Mouse (Mus musculus) thymus, postnatal 0 days (tissue): ENCODE results near the gene Stat5a. TPM values are rescaled to one million over a fixed set of nuclear protein-coding genes. Genes with fewer than 3 reads are reported as not detected.

Experiments
- DNase-seq: peaks from one replicate; pipeline ENCODE4 v3.0.0-alpha.2; 2015; ENCODE audit warnings: low spot score
- polyA plus RNA-seq: library from polyadenylated mRNA; unstranded; fragments of >200 nt; fragmentation: Nextera tagmentation; extraction: Ambion mirVana; gene quantifications from 2 replicates; pipeline ENCODE4 v1.2.1, GENCODE M21; 2015

The Stat5a gene
- polyA plus RNA-seq, 1 experiment from 2014 or later, result 61.2 TPM

DNA sequence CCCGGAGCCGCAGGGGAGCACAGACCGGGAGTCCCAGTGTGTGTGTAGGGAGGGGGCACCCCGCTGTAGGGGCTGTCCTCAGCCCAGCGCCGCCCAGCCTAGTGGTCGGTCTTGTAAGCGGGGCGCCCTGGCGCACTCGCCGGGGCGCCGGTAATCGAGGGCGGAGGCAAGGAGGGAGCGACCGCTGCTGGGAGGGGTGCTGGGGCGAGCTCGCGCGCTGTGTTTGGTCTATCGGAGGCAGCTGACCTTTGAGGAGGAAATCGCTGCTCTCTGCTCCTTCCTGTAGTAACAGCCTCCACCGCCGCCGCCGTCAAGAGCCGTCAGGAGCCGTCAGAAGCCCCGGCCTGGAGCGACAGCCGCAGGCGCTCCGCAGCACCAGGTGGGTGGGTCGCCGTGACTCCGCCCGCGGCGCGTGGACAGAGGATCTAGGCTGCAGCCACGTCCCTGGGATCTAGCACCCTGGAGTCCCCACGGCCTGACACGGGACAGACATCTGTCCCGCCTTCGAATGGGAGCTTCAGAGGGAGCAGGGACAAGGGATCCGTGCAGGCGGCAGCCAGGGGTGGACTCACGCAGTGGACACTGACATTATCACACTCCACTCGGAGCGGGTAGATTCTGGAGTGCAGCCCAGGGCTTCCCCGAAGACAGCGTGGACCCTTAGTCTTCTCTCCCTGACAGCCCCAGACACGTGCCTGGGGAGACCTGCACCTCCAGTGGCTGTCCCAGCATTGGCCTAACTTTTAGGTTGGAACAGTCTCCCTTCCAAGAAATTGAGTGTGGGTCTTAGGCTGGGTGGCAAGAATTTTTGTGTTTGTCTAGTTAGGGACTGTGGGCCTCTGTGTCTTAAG, 1.3 kb downstream of the Stat5a start:
- DNase-seq, result peak; percentile 90

DNA sequence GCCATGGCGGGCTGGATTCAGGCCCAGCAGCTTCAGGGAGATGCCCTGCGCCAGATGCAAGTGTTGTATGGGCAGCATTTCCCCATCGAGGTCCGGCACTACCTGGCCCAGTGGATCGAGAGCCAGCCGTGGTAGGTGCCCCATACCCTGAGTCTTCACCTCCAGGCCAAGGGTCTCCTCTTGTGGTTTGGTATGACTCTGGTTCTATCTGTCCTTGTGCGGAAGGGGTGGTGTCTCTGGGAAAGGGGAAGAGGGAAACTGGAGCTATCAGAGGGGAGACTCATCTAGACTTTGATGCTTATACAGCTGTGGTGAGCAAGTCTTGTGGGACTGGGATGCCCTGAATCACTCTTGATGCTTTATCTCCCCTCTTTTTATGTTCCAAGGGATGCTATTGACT, 2.2 kb downstream of the Stat5a start:
- DNase-seq, result no peak

DNA sequence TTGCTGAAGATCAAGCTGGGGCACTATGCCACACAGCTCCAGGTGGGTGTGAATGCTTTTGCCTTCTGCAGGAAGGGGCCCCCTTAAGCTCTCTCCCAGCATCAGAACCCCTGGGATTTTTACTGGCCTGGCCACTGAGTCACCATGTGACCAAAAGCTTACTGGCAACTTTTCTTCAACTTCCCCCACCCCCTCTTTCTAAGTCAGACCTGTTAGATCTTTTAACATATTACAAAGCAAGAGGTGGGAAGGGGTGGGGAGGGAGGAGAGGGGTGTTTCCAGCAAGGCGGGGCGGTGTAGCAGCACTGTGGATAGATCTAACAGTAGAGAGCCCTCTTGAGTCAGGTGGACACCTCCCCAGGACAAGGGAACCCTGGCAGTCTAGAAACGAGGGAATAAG, 2.7 kb downstream of the Stat5a start:
- peak; percentile 21 for DNase-seq

DNA sequence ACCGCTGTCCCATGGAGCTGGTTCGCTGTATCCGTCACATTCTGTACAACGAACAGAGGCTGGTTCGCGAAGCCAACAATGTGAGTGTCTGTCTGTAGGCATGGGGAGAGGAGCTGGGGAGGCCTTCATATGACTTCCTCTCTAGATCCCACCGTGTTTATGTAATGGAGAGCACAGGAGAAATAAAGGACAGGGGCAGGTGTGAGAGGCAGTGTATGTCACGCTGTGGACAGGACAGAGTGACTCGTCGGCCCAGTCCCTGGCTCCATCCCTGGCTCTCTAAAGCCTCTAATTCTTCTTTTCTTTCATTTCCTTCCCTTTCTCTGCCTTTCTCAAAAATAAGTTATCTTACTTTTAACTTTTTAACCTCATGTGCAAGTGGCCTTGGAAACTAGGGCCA, 4.0 kb downstream of the Stat5a start:
- no peak for DNase-seq

DNA sequence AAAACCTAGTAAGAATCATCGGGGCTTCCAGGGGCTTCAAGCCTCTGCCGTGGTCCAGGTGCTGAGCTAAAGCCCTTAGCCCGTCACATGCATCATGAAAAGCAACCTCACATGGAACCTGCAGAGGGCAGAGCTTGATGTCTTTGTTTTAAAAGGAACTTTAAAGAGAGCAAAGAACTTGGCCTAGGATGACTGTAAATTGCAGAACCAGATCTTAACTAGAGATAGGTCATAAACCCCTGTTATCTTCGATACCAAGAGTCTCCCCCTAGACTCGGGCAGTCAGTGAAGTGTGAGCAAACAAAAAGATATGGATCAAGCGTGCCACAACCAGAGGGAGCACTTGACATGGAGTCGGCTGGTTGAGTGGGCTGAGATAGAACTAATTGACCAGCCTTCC, 6.5 kb downstream of the Stat5a start:
- DNase-seq, result peak; percentile 42

DNA sequence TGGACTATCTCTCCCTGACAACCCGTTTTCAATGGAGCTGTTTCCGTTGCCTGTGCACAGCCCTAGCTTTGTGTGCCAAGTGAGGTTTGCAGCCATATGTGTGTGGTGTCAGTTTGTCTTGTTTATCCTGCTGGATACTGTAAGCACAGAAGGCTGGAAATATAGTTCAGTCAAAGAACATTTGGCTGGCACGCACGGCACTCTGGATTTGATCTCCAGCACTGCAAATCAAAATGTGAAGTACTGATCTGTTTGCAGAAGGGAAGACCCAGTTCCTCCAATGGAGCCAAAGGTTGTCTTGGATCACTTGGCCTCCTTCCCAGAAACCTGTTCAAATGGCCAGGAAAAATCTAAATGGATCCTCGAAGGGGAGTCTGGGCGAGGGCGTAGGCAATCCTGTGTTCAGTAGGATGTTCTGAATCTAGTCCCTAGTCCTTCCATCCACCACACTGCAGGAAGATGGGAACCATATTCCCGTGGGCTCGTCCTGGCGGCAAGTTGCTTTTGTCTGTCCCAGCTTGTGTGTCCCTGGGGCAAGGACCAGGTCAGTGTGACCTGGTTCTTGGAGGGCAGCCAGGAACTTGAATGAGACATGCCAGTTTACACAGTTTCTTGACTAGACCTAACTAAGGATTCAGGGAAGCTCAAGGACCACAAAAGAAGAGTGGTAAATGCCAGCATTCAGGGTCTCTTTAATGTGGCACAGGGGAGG, 11.3 kb downstream of the Stat5a start:
- DNase-seq, result no peak

DNA sequence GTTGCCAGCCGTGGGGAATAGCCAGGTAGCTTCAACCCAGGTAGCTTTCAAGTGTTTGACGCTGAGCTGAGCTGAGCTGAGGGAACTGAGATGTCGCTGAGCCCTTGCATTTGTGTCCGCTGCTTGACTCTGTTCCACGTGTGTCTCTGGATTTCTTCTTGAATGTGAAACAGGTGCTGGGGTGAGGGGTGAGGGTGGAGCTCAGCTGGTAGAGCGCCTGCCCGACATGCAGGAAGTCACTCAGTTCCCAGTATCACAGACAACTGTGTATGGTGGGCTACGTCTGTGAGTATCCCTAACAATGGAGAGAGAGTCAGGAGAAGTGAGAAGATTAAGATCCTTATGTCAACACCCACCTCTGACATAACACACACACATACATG, 11.8 kb downstream of the Stat5a start:
- DNase-seq, result peak; percentile 76

DNA sequence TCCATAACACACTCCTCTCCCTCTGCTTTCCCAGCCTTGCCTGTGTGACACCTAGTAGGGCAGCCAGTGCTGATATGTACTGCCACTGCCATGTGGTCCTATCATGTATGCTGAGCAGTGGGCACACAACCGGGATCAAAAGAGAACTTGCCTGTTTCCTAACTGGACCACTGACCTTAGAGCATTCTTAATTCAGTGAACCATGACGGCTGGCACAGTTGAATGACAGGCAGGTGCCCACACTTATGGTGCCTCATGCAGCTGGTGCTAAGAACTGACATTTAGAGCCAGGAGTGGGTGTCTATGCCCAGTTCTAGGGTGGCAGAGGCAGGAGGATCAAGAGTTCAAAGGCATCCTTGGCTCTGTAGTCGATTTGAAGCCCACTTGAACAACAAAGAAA, 16.6 kb downstream of the Stat5a start:
- no peak for DNase-seq

DNA sequence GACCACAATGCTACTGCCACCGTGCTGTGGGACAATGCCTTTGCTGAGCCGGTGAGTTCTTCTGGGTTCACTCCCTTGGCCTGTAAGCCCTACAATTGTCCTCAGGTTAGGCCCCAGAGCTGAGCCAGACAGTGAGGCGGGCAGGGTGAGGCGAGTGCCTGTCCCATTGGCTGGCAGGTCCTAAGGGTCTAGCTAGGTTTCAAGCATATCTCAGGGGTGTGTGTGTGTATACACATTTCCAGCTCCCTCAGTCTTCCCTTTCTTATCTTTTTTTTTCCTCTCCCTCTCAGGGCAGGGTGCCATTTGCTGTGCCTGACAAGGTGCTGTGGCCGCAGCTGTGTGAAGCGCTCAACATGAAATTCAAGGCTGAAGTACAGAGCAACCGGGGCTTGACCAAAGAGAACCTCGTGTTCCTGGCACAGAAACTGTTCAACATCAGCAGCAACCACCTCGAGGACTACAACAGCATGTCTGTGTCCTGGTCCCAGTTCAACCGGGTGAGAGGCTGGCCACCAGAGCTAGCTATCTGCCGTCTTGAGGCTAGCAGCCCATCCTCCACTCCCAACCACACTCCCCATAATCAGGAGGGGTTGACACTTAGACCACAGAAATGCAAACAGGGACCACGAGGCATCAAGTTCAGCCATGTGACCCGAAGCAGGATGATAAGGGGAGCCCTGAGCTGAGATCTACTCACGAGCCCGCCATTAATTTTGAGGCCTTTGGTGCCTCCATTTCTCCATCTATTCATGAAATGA, 20.3 kb downstream of the Stat5a start:
- DNase-seq, result no peak

DNA sequence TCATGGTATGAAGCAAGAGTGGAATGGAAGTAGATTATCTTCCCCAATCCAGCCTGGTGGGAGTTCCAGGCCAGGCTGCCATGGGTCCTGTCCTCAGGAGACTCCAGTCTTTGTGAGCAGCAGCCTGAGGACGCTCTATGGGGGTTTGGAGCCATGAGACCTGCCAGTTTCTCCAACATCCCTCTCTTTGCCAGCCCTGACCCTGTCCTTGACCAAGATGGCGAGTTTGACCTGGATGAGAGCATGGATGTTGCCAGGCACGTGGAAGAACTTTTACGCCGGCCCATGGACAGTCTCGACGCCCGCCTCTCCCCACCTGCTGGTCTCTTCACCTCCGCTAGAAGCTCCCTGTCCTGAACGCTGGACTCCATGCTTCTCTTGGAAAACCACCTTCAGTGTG, 24.5 kb downstream of the Stat5a start:
- DNase-seq, result no peak

DNA sequence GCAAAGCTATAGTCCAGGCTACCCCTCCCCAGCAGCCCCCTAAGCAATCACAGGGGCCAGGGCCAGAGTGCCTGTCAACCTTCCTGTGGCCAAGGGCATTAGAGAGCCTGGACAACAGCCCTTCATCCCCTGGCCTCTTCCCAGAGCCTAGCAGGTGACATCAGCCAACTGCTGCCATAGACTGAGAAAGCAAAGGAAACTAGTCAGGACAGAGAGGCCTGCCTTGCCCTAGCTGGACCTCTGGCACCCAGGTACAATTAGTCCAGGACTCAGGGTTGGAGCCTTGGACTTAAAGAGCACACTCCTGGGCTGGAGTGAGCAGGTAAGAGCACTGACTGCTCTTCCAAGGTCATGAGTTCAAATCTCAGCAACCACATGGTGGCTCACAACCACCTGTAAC, 26.3 kb downstream of the Stat5a start:
- no peak for DNase-seq

DNA sequence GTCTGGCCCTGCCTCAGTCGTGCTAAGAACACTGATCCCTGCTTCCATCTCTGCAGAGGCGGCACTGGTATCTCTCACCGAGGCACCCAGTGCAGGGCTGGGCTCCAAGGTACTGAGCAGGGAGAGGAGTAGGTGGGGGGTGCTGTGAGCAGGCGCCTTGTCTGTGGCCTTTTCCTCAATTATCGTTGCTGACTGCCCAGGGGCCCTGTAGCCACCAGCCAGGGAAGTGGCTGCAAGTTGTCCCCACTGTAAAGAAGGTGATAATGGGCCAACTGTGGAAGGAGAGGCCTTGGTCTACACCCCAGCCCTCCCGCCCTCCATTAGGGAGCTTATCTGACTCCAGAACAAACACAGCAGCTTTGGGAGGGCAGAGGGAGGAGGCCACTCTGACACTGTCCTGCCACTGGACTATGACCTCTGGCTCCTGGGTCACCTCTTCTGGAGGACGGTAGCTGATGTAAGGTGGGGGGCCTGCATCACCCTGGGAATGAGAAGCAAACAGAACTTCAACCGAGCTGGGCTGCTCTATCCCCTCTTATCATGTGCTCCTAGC, 27.1 kb downstream of the Stat5a start:
- DNase-seq, result no peak

DNA sequence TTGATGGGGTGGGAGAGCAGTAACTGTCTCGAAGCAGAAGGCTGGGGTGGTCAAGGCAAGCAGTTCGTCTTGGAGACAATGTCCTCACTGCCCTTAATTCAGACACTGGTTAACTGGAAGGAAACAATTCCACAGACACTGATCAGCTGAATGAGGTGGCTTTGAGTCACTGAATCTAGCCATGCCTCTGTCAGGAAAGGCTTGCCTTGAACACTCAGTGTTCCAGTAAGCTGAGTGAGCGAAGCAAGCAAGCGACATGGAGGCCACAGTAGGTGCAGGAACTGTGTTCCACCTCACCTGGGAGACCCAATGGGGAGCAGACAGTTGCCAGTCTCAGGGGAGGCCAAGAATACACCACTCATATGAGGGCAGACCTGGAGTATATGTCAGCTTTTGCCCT, 28.1 kb downstream of the Stat5a start:
- DNase-seq, result no peak

DNA sequence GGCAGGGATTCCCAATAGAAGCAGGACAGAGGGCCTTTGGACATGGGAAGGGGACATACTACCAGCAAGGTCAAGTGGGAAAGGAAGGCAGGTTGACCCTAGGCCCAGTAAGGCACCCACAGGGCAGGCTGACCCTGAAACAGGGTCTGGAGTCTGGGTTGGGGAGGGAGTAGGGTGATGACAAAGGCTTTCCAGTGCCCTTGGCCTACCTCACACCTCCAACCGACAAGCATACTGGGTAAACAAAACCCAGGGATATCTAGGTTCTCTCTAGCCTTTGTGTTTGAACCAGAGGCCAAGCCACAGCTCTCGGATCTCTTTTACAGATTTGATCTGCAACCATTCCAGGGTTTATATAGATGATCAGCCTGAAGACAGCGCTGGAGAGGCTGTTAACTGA, 28.6 kb downstream of the Stat5a start:
- DNase-seq, result no peak

DNA sequence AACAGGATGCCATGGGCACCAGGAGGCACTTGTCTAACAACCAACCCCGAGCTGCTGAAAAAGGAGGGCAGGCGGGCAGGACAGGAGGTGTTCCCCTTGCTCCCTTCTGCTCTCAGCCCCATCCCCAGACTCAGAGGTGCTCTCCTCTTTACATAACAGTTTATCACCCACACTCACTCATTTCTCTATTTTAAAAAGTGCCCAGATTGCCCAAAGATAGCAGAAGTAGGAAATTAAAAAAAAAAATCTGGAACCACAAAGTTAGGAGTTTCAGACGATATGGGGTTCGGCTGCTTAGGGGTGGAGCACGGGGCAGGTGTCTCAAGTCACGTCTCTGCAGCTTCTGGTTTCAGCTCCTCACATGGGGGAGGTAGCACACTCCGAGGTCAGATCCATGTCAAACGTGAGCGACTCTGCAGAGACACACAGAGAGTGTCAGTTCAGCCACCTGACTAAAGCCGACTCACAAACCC, 29.2 kb downstream of the Stat5a start:
- peak; percentile 45 for DNase-seq

DNA sequence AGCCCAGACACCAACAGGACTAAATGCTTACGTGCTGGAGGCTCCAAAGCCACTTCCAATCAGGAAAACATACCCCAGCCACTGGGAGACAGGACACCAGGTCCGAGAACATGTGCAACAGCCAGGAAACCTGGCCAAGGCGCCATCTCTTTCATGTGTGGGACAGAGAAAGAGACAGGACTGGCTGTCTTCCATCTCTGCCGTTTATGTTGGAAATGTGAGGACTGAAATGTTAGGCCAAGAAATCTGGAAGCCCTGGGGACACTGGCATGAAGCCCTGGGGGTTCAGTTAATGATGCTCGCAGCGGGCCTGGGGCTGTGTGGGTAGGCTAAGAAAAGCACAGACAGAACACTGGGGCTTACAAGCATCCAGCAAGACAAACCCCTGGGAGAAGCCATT, 31.3 kb downstream of the Stat5a start:
- no peak for DNase-seq

DNA sequence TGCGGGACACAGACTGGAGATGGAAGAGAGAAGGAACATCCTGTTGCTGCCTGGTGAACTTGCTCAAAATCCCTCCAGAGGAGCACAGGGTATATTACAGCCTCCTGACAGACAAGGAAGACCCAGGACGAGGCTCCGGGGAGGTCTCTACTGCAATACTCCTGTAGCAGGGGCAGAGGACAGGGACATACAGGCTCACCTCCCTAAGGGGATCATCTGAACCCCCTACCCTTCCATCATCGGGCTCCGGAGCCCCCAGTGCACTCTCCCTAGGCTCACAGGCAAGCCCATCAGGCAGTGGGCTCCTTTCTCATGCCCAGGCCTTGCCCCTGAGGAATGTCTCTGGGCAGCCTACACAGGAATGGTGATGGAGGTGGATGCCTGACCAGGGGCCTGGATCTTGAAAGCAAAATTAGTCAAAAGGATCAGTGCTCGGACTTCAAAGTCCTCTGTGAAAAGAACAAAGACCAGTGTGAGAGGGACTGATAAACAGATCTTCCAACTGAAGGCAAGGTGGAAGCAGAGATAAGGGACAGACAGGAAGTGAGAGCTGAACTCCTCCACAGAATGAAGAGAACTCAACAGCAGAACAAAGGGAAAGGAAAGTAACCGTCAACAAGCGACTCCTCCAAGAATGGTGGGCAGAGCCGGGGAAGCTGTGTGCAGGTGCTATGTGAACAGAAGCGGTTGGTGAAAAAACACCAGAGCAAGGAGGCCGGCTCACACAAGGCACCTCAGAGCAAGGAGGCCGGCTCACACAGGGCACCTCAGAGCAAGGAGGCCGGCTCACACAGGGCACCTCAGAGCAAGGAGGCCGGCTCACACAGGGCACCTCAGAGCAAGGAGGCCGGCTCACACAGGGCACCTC, 32.3 kb downstream of the Stat5a start:
- DNase-seq, result peak; percentile 89

DNA sequence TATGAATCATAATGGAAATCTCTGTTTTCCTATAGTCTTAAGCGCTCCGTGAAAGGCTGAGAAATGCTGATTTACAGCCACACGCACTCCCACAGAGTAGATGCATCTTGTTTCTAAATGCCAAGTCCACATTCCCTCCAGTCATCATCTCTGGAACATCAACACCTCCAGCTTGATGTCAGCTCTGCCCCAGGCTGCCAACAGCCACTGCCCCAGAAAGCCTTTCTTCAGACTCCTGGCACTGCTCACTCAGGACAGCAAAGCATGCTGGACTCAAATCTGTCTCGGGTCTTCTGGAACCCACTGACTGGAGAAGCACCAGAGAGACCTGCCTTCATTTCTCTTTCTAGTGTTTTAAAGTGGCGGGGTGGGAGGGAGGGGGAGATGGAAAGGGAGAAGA, 33.3 kb downstream of the Stat5a start:
- no peak for DNase-seq

DNA sequence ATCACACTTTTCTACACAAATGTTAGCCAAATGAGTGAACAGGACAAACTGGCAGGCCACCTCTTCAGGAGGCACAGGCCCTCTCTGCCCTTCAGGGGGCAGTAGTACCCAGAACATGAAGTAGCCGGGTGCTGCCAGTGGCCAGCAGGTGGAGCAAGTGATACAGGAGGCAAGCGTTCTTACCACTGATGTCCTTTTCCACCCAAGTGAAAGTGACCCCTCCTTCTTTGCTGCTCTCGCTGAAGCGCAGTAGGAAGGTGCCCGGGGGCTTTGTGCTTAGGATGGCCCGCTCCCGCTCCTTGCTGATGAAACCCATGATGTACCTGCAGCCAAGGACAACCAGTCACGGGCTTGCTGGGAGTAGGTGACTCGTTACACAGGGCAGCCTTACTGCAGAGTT, 34.3 kb downstream of the Stat5a start:
- DNase-seq, result peak; percentile 93

DNA sequence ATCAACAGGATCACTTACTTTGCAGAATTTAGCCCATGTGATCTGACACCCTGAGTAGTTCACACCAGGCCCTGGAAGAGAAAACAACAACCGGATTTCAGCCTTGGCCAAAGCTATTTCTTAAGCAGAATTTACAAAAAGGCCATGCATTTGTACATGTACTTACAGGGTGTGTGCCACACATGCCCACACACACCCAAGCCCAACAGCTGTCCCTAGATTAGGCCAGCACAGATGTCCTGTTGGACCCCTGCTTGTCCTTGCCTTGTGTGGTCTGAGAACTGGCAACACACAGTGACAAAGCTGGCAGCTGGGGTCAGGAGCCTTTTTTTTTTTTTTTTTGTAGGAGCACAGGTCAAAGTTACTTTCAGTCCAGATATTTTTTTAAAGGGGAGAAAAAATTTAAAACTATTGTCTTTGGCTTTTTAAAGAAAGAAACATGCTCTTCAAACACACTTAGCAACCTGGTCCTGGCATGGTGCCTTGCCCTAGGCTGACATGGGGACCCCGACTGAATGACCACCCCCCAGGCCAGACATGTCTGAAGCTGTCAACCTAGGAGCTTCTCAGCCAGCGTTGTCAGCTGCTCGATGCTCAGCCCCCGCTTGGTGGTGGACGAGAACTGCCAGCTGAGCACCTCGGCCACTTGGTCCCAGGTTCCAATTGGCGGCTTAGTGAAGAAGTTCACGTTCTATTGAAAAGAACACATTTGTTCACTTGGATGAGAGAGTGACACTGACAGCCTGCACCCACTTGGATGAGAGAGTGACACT, 35.2 kb downstream of the Stat5a start:
- DNase-seq, result no peak
